ENCODE assay signal across 22 mouse cellular contexts in genomic region chr11:8254036-8254435, GRCm38 (mm10).
DNase-seq lines count a peak whose midpoint lies in the region; ATAC-seq and TF ChIP-seq lines count a peak whose summit lies in the region.
"Had no signal": no experiment of that assay in that cellular context is flagged by ENCODE, and none has a peak within 500 bp of the region (broad histone marks: within the 10 kb centered on the region; RNA-seq: fewer than 3 reads in every experiment).

No protein-coding gene starts in this region.

- H3K27ac ChIP-seq in hindbrain, postnatal 0 days: no peak overlapping the region
- no peak overlapping the region for H3K27ac ChIP-seq in hindbrain, embryonic 14.5 days
- H3K27ac ChIP-seq: forebrain, embryonic 12.5 days; hindbrain, embryonic 13.5 days; left cerebral cortex, adult 2 months; neural tube, embryonic 12.5 days had no signal

- H3K4me3 ChIP-seq in hindbrain, postnatal 0 days (ENCODE audit: low read length): no peak overlapping the region
- H3K4me3 ChIP-seq in hindbrain, embryonic 14.5 days (replicated peaks; ENCODE audit: low read length): no peak overlapping the region
- H3K4me3 ChIP-seq: forebrain, embryonic 12.5 days; hindbrain, embryonic 13.5 days; left cerebral cortex, adult 2 months; neural tube, embryonic 12.5 days had no signal

- peak; percentile 54 to 62 for DNase-seq in cerebellum, postnatal 14 days
- no peak for DNase-seq in cerebellum, adult 11 months
- DNase-seq in hindbrain, postnatal 0 days (ENCODE audit: low spot score): peak; percentile 50
- no peak for DNase-seq in hindbrain, embryonic 14.5 days (ENCODE audit: low spot score)
- DNase-seq in Muller cell, postnatal 12 days (ENCODE audit: inconsistent ontology term): peak; percentile 35
- DNase-seq in layer of hippocampus, postnatal 10 days (ENCODE audit: low spot score in 2 of 2): peak; percentile 50 to 59
- no peak for DNase-seq in adrenal gland, adult 18-20 months (ENCODE audit: low spot score in 2 of 2)
- no peak for DNase-seq in adrenal gland, postnatal 25 days
- DNase-seq: adrenal gland, postnatal 10 days; cerebellum, adult 9-10 months; embryo, embryonic 11 days; gastrocnemius, postnatal 25 days; kidney, postnatal 10 days; lung, adult 18-20 months; lung, postnatal 36 days; spleen, adult 18-20 months; thymus, adult 2 months had no signal

- H3K9me3 ChIP-seq in hindbrain, postnatal 0 days (ENCODE audit: low read length): no peaks in the 10 kb centered on the region
- no peaks in the 10 kb centered on the region for H3K9me3 ChIP-seq in hindbrain, embryonic 14.5 days (ENCODE audit: control insufficient read depth, low read length)
- H3K9me3 ChIP-seq: forebrain, embryonic 12.5 days; hindbrain, embryonic 13.5 days; neural tube, embryonic 12.5 days had no signal

- H3K27me3 ChIP-seq in hindbrain, postnatal 0 days (ENCODE audit: insufficient read depth, low read length): no peaks in the 10 kb centered on the region
- H3K27me3 ChIP-seq in hindbrain, embryonic 14.5 days (ENCODE audit: control insufficient read depth, insufficient read depth, low read length): no peaks in the 10 kb centered on the region
- H3K27me3 ChIP-seq: forebrain, embryonic 12.5 days; hindbrain, embryonic 13.5 days; neural tube, embryonic 12.5 days had no signal

- no peak overlapping the region for H3K4me2 ChIP-seq in hindbrain, postnatal 0 days (ENCODE audit: low read depth, low read length)
- H3K4me2 ChIP-seq in hindbrain, embryonic 14.5 days (replicated peaks): no peak overlapping the region
- H3K4me2 ChIP-seq: forebrain, embryonic 12.5 days; hindbrain, embryonic 13.5 days; neural tube, embryonic 12.5 days had no signal

- no peaks in the 10 kb centered on the region for H3K4me1 ChIP-seq in hindbrain, postnatal 0 days (ENCODE audit: insufficient read depth, low read length)
- H3K4me1 ChIP-seq in hindbrain, embryonic 14.5 days (replicated peaks; ENCODE audit: control insufficient read depth, insufficient read depth, low read length): no peaks in the 10 kb centered on the region
- H3K4me1 ChIP-seq: forebrain, embryonic 12.5 days; hindbrain, embryonic 13.5 days; neural tube, embryonic 12.5 days had no signal

- no peak for ATAC-seq in hindbrain, postnatal 0 days
- no peak for ATAC-seq in hindbrain, embryonic 14.5 days (ENCODE audit: low FRiP score)
- ATAC-seq: intestine, postnatal 0 days had no signal

- H3K36me3 ChIP-seq in hindbrain, postnatal 0 days (ENCODE audit: insufficient read depth, low read length): no peaks in the 10 kb centered on the region
- H3K36me3 ChIP-seq in hindbrain, embryonic 14.5 days (replicated peaks; ENCODE audit: control insufficient read depth, insufficient read depth): no peaks in the 10 kb centered on the region
- H3K36me3 ChIP-seq: forebrain, embryonic 12.5 days; hindbrain, embryonic 13.5 days; neural tube, embryonic 12.5 days had no signal

- 38% methylated on average over 2 of the region's 2 CpGs for WGBS in hindbrain, postnatal 0 days
- 72% methylated on average over 2 of the region's 2 CpGs for WGBS in hindbrain, embryonic 14.5 days

- no peak overlapping the region for H3K9ac ChIP-seq in hindbrain, postnatal 0 days (replicated peaks; ENCODE audit: low read length)
- no peak overlapping the region for H3K9ac ChIP-seq in hindbrain, embryonic 14.5 days
- H3K9ac ChIP-seq: forebrain, embryonic 12.5 days; hindbrain, embryonic 13.5 days; neural tube, embryonic 12.5 days had no signal

- no peak for TF ChIP-seq CTCF in hindbrain, postnatal 0 days (IDR thresholded peaks at IDR 0.05; ENCODE audit: low read depth)

Comparison
In these comparisons a context has a peak if more than half of its experiments do, and no peak if none do; other contexts are left out.
1. DNase-seq: peak in cerebellum, postnatal 14 days (2 of 2), hindbrain, postnatal 0 days (single experiment), Muller cell, postnatal 12 days (single experiment) and layer of hippocampus, postnatal 10 days (2 of 2); none in cerebellum, adult 11 months (single experiment), hindbrain, embryonic 14.5 days (single experiment), adrenal gland, adult 18-20 months (0 of 2) and adrenal gland, postnatal 25 days (single experiment).